16 mouse cellular contexts compared by ENCODE assay signal in the genomic region with DNA sequence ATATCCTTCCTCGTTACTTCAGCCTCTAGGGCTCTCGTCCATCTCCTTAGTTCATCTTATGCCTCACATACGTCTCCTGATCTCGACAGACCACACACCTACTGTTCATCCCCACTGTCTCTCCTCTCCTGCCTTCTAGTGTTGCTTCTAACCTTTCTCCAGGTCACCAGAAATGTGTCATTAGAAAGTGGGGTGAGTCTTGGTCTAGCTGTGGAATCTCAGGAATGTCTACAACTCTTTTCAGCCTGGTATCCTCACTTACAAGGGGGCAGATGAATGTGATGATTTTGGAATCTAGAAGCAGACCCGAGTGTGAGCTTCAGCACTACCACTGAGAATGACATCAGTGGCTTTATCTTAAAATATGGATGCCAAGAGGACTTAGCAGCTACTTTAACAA. TPM values are rescaled to one million over a fixed set of nuclear protein-coding genes. Genes with fewer than 3 reads are reported as not detected.
"Had no signal": no experiment of that assay in that cellular context is flagged by ENCODE, and none has a peak within 500 bp of the region (broad histone marks: within the 10 kb centered on the region; RNA-seq: fewer than 3 reads in every experiment).

No protein-coding gene starts in this region.

- H3K9me3 ChIP-seq: kidney, embryonic 15.5 days; limb, embryonic 15.5 days; liver, embryonic 13.5 days; lung, embryonic 15.5 days; megakaryocyte, embryonic 14.5 days; midbrain, embryonic 13.5 days; neural tube, embryonic 12.5 days had no signal

- H3K27ac ChIP-seq: kidney, embryonic 15.5 days; left cerebral cortex, adult 2 months; liver, embryonic 13.5 days; lung, embryonic 15.5 days; macrophage; midbrain, embryonic 13.5 days; neural tube, embryonic 12.5 days; stomach, postnatal 0 days had no signal

- H3K9ac ChIP-seq: kidney, embryonic 15.5 days; limb, embryonic 15.5 days; liver, embryonic 13.5 days; liver, postnatal 0 days; lung, embryonic 15.5 days; midbrain, embryonic 13.5 days; neural tube, embryonic 12.5 days had no signal

- H3K36me3 ChIP-seq: kidney, embryonic 15.5 days; limb, embryonic 15.5 days; liver, embryonic 13.5 days; lung, embryonic 15.5 days; midbrain, embryonic 13.5 days; neural tube, embryonic 12.5 days had no signal

- H3K27me3 ChIP-seq: kidney, embryonic 15.5 days; limb, embryonic 15.5 days; liver, embryonic 13.5 days; lung, embryonic 15.5 days; midbrain, embryonic 13.5 days; neural tube, embryonic 12.5 days had no signal

- H3K4me3 ChIP-seq: kidney, embryonic 15.5 days; left cerebral cortex, adult 2 months; limb, embryonic 15.5 days; liver, embryonic 13.5 days; lung, embryonic 15.5 days; megakaryocyte, embryonic 14.5 days; midbrain, embryonic 13.5 days; neural tube, embryonic 12.5 days had no signal

- DNase-seq: kidney, adult 11 months; kidney, postnatal 25 days; liver, embryonic 13.5 days; liver, postnatal 0 days; lung, postnatal 14 days; right cerebral cortex, postnatal 4 days; thymus, postnatal 4 days had no signal

- H3K4me1 ChIP-seq: megakaryocyte, embryonic 14.5 days had no signal

- ATAC-seq: liver, postnatal 0 days; midbrain, embryonic 13.5 days had no signal

- H3K4me2 ChIP-seq: limb, embryonic 15.5 days; liver, embryonic 13.5 days; lung, embryonic 15.5 days; midbrain, embryonic 13.5 days; neural tube, embryonic 12.5 days had no signal

RNA-seq across cellular contexts. Expression of a gene that starts 58.0 kb away (rescaled TPM):
- polyA plus RNA-seq: macrophage had no signal
